Mouse (Mus musculus) forebrain, embryonic 11.5 days (tissue): ENCODE measurements around the gene Rnf207. TPM values are rescaled to one million over a fixed set of nuclear protein-coding genes. Genes with fewer than 3 reads are reported as not detected.
A peak's percentile ranks its signal among the peaks of the same experiment; 100 is the strongest.

Source experiments
- ATAC-seq: fragments of 200-750 bp; cut with Nextera tagmentation; replicated peaks from 2 replicates; pipeline ENCODE4 v1.8.0; 2017; ENCODE audit warnings: moderate TSS enrichment; ENCODE audit not compliant: low FRiP score
- DNase-seq: peaks from one replicate; pipeline ENCODE4 v3.0.0-alpha.2; 2017; ENCODE audit warnings: low spot score
- H3K27ac ChIP-seq: fragments of 300-500 bp; sonication (generic); 2 replicates; pipeline ENCODE4 v1.5.1; 2014; ENCODE audit warnings: low read depth, low read length
- H3K27me3 ChIP-seq: fragments of 300-500 bp; sonication (generic); 2 replicates; pipeline ENCODE4 v1.6.1; 2014; ENCODE audit warnings: mild to moderate bottlenecking, low read length, mixed read lengths; ENCODE audit not compliant: control insufficient read depth, insufficient read depth
- H3K36me3 ChIP-seq: fragments of 300-500 bp; sonication (generic); 2 replicates; pipeline ENCODE4 v1.6.1; 2014; ENCODE audit warnings: mild to moderate bottlenecking, low read length, moderate library complexity, mixed read lengths; ENCODE audit not compliant: control insufficient read depth, insufficient read depth
- H3K4me1 ChIP-seq: fragments of 300-500 bp; sonication (generic); replicated peaks from 2 replicates; pipeline ENCODE4 v1.6.1; 2014; ENCODE audit warnings: low read length, mixed read lengths; ENCODE audit not compliant: control insufficient read depth, insufficient read depth
- H3K4me2 ChIP-seq: fragments of 300-500 bp; sonication (generic); 2 replicates; pipeline ENCODE4 v1.6.1; 2014; ENCODE audit warnings: low read depth, mild to moderate bottlenecking, low read length, moderate library complexity, mixed read lengths; ENCODE audit not compliant: severe bottlenecking
- H3K4me3 ChIP-seq: fragments of 300-500 bp; sonication (generic); 2 replicates; pipeline ENCODE4 v1.5.1; 2014; ENCODE audit warnings: low read depth, low read length
- H3K9ac ChIP-seq: fragments of 300-500 bp; sonication (generic); 2 replicates; pipeline ENCODE4 v1.6.1; 2014; ENCODE audit warnings: low read length
- H3K9me3 ChIP-seq: fragments of 300-500 bp; sonication (generic); 2 replicates; pipeline ENCODE4 v1.6.1; 2016; ENCODE audit warnings: low read length, mixed read lengths; ENCODE audit not compliant: control insufficient read depth
- WGBS: fragments of 180-500 bp; shearing (Covaris S2); extraction: QIAGEN DNeasy Blood & Tissue Kit; methylation state at CpG from one replicate; pipeline ENCODE4 v1.1.7; 2014; 5-methylcytosine and 5-hydroxymethylcytosine counted together
- polyA plus RNA-seq: library from polyadenylated mRNA; unstranded; fragments of >200 nt; fragmentation: Nextera tagmentation; extraction: Ambion mirVana; gene quantifications from 2 replicates; pipeline ENCODE4 v1.2.1, GENCODE M21; 2014

The Rnf207 gene
- polyA plus RNA-seq, 1 experiment from 2014 or later: 0.60 TPM

DNA sequence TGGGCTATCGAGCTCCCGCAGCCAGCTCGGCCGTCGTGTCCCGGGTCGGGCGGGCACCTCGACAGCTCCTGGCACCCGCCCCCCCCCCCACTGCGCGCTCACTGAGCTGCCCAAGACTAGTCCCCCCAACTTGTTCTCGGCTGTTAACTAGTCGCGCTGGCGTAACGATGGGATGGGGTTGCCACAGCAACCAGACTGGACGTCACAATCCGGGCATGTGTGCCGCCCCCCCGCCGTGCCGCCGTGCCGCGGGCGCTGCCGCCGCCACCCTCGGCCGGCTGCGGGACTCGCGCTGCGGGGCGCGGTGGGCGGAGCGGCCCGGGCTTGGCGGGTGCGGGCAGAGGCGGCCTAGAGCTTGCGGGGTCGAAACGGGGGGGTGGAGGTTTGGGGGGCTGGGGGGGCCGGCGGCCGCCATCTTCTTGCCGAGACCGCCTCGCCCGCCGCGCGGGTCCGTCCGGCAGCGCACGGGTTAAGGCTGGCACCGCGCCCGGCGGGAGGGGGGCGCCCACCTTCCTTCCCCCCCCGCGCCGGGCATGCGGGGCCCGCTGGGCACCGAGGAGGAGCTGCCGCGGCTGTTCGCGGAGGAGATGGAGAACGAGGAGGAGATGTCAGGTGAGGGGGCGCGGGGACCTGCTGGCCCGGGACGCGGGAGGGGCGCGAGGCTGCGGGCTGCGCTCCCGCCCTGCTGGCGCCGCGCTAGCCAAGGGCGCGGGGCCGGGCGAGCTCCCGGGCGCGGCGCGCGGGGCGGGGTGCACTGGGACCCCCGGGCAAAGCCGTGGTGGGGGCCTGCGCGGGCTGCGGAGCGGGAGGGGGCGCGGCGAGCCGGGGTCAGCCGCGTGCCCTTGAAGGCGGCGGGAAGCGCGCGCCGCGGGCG, 19.9 kb upstream of the Rnf207 start, which contains the start of gene Chd5:
Chd5 (plus strand) TSS at position 233 of the 874 bp plus-strand sequence.
- Histone ChIP-seq H3K4me2 (peak within 1 kb of the TSS; percentile 100), H3K36me3 (peaks cover 4% of the 10 kb centered on the region; the same call in 1 of the 2 replicates), H3K9ac (peak within 1 kb of the TSS; percentile 63), H3K4me3 (peak within 1 kb of the TSS; percentile 60), H3K4me1 (peaks cover 13% of the 10 kb centered on the region), H3K27me3 (peaks cover 30% of the 10 kb centered on the region), H3K27ac (no peak within 1 kb of the TSS), H3K9me3 (no peaks in the 10 kb centered on the region)
- 2% methylated on average over 80 of the region's 120 CpGs for WGBS
- no peak for ATAC-seq
- DNase-seq: no peak

DNA sequence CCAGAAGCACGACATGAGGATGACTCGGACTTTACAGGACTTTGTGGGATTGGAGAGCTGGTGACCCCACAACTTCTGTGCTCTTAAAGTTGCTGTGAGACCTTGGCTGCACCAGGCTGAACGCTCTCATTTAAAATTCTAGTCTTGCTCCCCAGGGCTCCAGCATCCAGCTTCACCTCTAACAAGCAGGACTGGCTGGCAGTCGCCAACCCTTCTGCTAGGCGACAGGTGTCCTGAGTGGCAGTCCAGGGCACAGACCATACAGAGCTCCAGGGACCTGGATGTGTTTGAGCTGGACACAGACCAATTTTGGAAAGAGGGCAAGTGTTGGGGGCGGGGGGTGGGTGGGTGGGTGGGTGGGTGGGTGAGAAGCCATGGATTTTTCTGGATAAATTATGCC, 19.0 kb upstream of the Rnf207 start:
- DNase-seq: no peak
- Histone ChIP-seq H3K4me3 (no peak overlapping the region), H3K27ac (no peak overlapping the region), H3K36me3 (peaks cover 6% of the 10 kb centered on the region; the same call in 1 of the 2 replicates), H3K27me3 (peaks cover 30% of the 10 kb centered on the region), H3K9ac (no peak overlapping the region), H3K4me1 (peaks cover 13% of the 10 kb centered on the region), H3K4me2 (no peak overlapping the region), H3K9me3 (no peaks in the 10 kb centered on the region)
- ATAC-seq: no peak
- WGBS: 21% methylated on average over 6 of the region's 6 CpGs

DNA sequence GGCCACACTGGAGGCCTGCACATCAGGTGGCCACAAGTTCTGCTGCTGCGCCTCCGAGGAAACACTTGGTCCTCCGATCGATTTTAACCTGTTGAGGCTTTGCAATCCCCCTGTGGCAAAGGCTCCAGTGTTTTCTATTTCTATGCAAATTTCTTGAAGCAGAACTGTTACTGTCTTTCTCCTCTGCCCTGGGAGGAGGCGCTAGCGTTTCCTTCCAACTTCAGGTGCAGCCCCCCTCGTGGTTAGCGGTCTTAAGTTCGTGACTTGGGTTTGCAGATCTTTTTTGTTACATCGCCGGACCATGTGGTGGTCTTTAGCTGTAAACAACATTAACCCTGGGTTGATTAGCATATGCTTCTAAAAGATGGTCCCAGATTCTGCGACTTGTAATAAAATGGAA, 14.8 kb upstream of the Rnf207 start:
- peaks cover 6% of the 10 kb centered on the region; the same call in 1 of the 2 replicates for H3K36me3 ChIP-seq
- no peak overlapping the region for H3K4me2 ChIP-seq
- WGBS: 91% methylated on average over 12 of the region's 12 CpGs
- no peak overlapping the region for H3K9ac ChIP-seq
- no peak overlapping the region for H3K4me3 ChIP-seq
- H3K9me3 ChIP-seq: no peaks in the 10 kb centered on the region
- peaks cover 5% of the 10 kb centered on the region for H3K4me1 ChIP-seq
- peaks cover 7% of the 10 kb centered on the region for H3K27me3 ChIP-seq
- no peak overlapping the region for H3K27ac ChIP-seq
- DNase-seq (no peak), ATAC-seq (no peak)

DNA sequence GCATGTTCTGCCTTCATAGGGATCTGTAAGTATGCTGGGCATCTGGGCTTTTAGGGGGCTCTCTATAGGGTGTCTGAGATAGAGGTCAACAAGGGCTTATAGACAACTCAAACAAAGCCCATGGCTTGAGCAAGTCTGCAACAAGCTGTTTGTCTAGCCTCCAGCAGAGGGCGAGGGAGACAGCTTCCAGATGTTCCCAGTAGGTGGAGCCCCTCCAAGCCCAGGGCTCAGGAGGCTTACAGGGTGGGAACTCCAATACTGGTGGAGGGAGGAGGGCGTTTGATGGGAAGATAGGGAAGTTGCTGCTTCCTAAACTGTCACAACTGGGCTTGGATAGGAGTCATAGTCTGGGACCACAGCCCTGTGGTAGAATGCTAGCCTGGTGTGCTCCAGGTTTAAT, 14.2 kb upstream of the Rnf207 start:
- 37% methylated on average over 2 of the region's 2 CpGs for WGBS
- H3K36me3 ChIP-seq: peaks cover 6% of the 10 kb centered on the region; the same call in 1 of the 2 replicates

DNA sequence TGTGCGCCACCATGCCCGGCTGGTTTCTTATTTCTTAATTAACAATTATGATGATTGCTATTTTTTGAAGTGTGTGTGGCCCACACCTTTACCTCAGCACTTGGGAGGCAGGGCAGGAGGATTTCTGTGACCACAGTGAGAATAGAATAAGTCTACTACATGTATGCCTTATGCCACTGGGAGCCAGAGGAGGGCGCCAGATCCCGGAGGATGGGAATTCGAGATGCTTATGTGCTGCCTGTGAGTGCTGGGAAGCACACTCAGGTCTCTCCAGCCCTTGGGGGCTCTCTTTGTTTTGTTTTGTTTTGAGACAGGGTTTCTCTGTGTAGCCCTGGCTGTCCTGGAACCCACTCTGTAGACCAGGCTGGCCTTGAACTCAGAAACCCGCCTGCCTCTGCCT, 9.9 kb upstream of the Rnf207 start:
- peaks cover 4% of the 10 kb centered on the region; the same call in 1 of the 2 replicates for H3K4me1 ChIP-seq
- H3K4me3 ChIP-seq: no peak overlapping the region
- H3K4me2 ChIP-seq: no peak overlapping the region
- no peak for ATAC-seq
- 81% methylated on average over 6 of the region's 6 CpGs for WGBS
- peak; percentile 77 for DNase-seq
- H3K9me3 ChIP-seq: no peaks in the 10 kb centered on the region
- H3K27me3 ChIP-seq: no peaks in the 10 kb centered on the region
- peaks cover 5% of the 10 kb centered on the region; the same call in 1 of the 2 replicates for H3K36me3 ChIP-seq
- no peak overlapping the region for H3K27ac ChIP-seq
- H3K9ac ChIP-seq: no peak overlapping the region

More for the DNA sequence above, 14.2 kb upstream of the Rnf207 start:
- Histone ChIP-seq H3K9me3 (no peaks in the 10 kb centered on the region), H3K9ac (no peak overlapping the region), H3K4me2 (no peak overlapping the region), H3K4me3 (no peak overlapping the region), H3K27ac (no peak overlapping the region), H3K4me1 (no peaks in the 10 kb centered on the region), H3K27me3 (peaks cover 4% of the 10 kb centered on the region)
- DNase-seq (peak; percentile 86), ATAC-seq (peak; percentile 55)

DNA sequence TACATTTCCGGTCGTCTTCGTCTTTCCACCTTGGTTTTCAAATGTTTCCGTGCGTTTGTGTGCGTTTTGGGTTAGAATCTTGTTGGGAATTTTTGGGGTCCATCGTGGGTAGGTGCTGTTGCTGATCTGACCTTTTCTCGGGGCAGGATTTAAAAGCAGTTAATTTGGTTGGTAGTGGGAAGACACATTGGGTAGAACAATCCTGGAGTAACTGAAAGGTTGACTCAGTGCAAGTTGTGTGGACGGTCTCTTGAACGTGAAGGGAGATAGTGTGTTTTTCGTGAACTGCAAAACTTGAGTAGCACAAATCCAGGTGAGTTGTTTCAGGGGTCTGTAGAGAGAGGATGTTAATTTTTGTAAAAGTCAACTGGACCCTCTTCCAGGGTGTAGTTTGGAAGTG, 7.8 kb upstream of the Rnf207 start:
- Histone ChIP-seq H3K36me3 (peaks cover 2% of the 10 kb centered on the region; the same call in 1 of the 2 replicates), H3K4me2 (peak overlapping the region; percentile 95), H3K27ac (no peak overlapping the region), H3K9ac (peak overlapping the region; percentile 90), H3K4me1 (peaks cover 4% of the 10 kb centered on the region; the same call in 1 of the 2 replicates), H3K4me3 (peak overlapping the region; percentile 72), H3K9me3 (no peaks in the 10 kb centered on the region), H3K27me3 (no peaks in the 10 kb centered on the region)
- DNase-seq (no peak), ATAC-seq (no peak)
- under 1% methylated on average over 11 of the region's 11 CpGs for WGBS

DNA sequence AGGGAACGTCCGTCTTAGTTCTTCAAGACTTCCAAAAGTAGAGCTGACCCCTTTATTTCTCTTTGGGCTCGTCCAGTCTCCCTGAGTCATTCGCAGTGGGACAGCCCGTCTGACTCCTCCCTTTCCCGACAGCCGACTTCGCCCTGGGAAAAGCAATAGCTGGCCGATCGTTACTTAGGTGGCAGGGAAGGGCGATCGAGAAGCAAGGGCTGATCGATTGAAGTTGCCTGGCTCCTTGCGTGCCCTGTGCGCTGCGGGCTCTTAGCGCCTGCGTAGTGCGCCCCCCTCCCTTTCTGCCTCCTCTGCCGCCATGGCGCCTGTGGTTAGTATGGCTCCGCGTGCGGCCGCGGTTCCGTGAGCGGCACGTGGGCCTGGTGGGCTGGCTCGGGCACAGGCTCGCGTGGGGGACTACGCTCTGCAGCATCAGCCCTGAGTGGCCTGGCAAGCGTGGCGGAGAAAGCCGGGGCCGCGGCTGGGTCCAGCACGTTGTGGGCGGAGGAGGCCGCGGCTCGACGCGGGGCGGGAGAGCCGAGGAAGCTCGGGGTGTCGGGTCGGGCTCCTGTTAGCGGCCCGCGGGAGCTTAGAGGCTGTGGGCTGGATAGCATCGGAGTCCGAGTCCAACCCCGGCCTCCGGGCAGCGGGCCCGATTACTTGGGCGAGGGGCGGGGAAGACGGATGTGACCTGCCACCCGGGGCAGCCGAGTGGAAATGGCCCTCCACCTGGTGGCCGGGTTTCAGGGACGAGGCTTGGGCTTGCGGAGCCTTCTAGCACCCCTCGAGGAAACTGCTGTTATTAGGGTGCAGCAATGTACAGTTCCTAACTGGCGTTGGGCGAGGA, 7.0 kb upstream of the Rnf207 start, which contains the start of gene Rpl22:
Rpl22 (plus strand) TSS at position 169 of the 838 bp plus-strand sequence.
- Histone ChIP-seq H3K36me3 (peaks cover 2% of the 10 kb centered on the region; the same call in 1 of the 2 replicates), H3K4me1 (peaks cover 4% of the 10 kb centered on the region; the same call in 1 of the 2 replicates), H3K27ac (no peak within 1 kb of the TSS), H3K9me3 (no peaks in the 10 kb centered on the region), H3K27me3 (no peaks in the 10 kb centered on the region), H3K9ac (peak within 1 kb of the TSS; percentile 90), H3K4me3 (peak within 1 kb of the TSS; percentile 72), H3K4me2 (peak within 1 kb of the TSS; percentile 95)
- DNase-seq: peak; percentile 94
- WGBS: under 1% methylated on average over 69 of the region's 70 CpGs
- ATAC-seq: peak; percentile 96
